Mouse (Mus musculus) CD4-positive naive resting alpha-beta T cell, adult 76 days (primary cell): Measurements from ENCODE around the gene Gm21977. TPM values are rescaled to one million over a fixed set of nuclear protein-coding genes. Genes with fewer than 3 reads are reported as not detected.

Source experiments
- total RNA-seq: library from RNA; stranded (reverse); gene quantifications from one replicate; pipeline ENCODE4 v1.2.4, GENCODE M21; 2023

The Gm21977 gene
- not detected for total RNA-seq

GRCm38 (mm10) chr14:42853377-42853776 lies at the start of gene Gm21977:
Gm21977 (minus strand) TSS chr14:42853477.

Other genes starting within 250 kb of the Gm21977 start
- not detected for gene Gm3633, start 211.6 kb downstream of the Gm21977 start, total RNA-seq
- gene Gm10378, start 197.5 kb downstream of the Gm21977 start, total RNA-seq, result not detected
- gene Gm3015, start 84.7 kb downstream of the Gm21977 start, total RNA-seq, result not detected
- gene Gm10377, start 55.5 kb downstream of the Gm21977 start, total RNA-seq, result not detected
- gene Gm8082, start 140.1 kb upstream of the Gm21977 start, total RNA-seq, result not detected
- gene Gm10376, start 162.2 kb upstream of the Gm21977 start, total RNA-seq, result not detected
- not detected for gene Gm8094, start 223.2 kb upstream of the Gm21977 start, total RNA-seq
- not detected for gene Gm8104, start 247.1 kb upstream of the Gm21977 start, total RNA-seq